Mouse (Mus musculus): ENCODE measurements around the gene Stard3. TPM values are rescaled to one million over a fixed set of nuclear protein-coding genes. Genes with fewer than 3 reads are reported as not detected.

Gene Stard3
- total RNA-seq, 4 experiments from 2014 or later, result 35.5 to 41.0 (median 36.5) TPM

Other genes with a start within 250 kb of the Stard3 start
- 10 to 100 TPM; 35.0 to 49.9 (median 41.5) TPM for gene Fbxl20, start 208.0 kb upstream of the Stard3 start, total RNA-seq (2022)
- 10 to 100 TPM; 42.9 to 57.7 (median 49.4) TPM for gene Med1, start 165.1 kb upstream of the Stard3 start, total RNA-seq (2022)
- 10 to 100 TPM; 38.8 to 43.5 (median 42.3) TPM for gene Cdk12, start 155.3 kb upstream of the Stard3 start, total RNA-seq (2022)
- 100 to 1,000 TPM; 124 to 133 (median 129) TPM for gene Neurod2, start 28.7 kb upstream of the Stard3 start, total RNA-seq (2022)
- gene Ppp1r1b, start 10.0 kb upstream of the Stard3 start, total RNA-seq (2022), result 10 to 100 TPM; 52.5 to 55.9 (median 53.3) TPM
- gene Tcap, start 25.4 kb downstream of the Stard3 start, total RNA-seq (2022), result 10 to 100 TPM in 2 of 4 experiments, 1 to 10 TPM in 2; 1.2 to 15.3 (median 8.3) TPM
- gene Pnmt, start 28.1 kb downstream of the Stard3 start, total RNA-seq (2022), result 1 to 10 TPM in 2 of 4 experiments, under 1 TPM in 1, not detected in 1; 0.37 to 1.5 (median 1.3) TPM
- 10 to 100 TPM in 2 of 4 experiments, 1 to 10 TPM in 2; 8.7 to 11.7 (median 9.6) TPM for gene Pgap3, start 42.1 kb downstream of the Stard3 start, total RNA-seq (2022)
- gene Erbb2, start 54.1 kb downstream of the Stard3 start, total RNA-seq (2022), result 1 to 10 TPM; 2.1 to 3.5 (median 2.9) TPM
- gene Mien1, start 80.6 kb downstream of the Stard3 start, total RNA-seq (2022), result 10 to 100 TPM; 83.9 to 93.8 (median 89.8) TPM
- gene Grb7, start 88.0 kb downstream of the Stard3 start, total RNA-seq (2022), result 1 to 10 TPM; 2.6 to 3.5 (median 2.9) TPM
- not detected for gene Ikzf3, start 187.7 kb downstream of the Stard3 start, total RNA-seq (2022)
- gene Zpbp2, start 192.7 kb downstream of the Stard3 start, total RNA-seq (2022), result under 1 TPM in 1 of 4 experiments, not detected in 3; 0.75 TPM
- 10 to 100 TPM; 43.4 to 57.6 (median 48.9) TPM for gene Ormdl3, start 229.0 kb downstream of the Stard3 start, total RNA-seq (2022)
- not detected for gene Lrrc3c, start 239.9 kb downstream of the Stard3 start, total RNA-seq (2022)

All from layer of hippocampus, adult 8-10 months (tissue).